Mouse (Mus musculus): ENCODE measurements around the gene Ttll10. TPM values are rescaled to one million over a fixed set of nuclear protein-coding genes. Genes with fewer than 3 reads are reported as not detected.
A peak's percentile ranks its signal among the peaks of the same experiment; 100 is the strongest.

The Ttll10 gene
- total and polyA plus RNA-seq, 3 experiments: 0.11 TPM; not detected in 2

GRCm38 (mm10) chr4:155991211-155991907, 67.9 kb downstream of the Ttll10 start:
- H3K4me1 ChIP-seq (ENCODE audit: control insufficient read depth in 1 of 2, insufficient read depth in 2 of 2, low read length in 2 of 2): peaks cover 7 to 39% of the 10 kb centered on the region in 2 experiments
- H3K27ac ChIP-seq (ENCODE audit: control insufficient read depth, low read depth, low read length): peak overlapping the region; percentile 86
- H3K36me3 ChIP-seq (ENCODE audit: control insufficient read depth in 1 of 2, insufficient read depth in 2 of 2, low read length in 2 of 2): peaks cover 2 to 38% of the 10 kb centered on the region in 2 experiments; a peak in 3 of 4 replicates

More at GRCm38 (mm10) chr4:155991211-155991907, 67.9 kb downstream of the Ttll10 start:
- peaks cover 48% of the 10 kb centered on the region for H3K79me2 ChIP-seq (ENCODE audit: control insufficient read depth, insufficient read depth, low read length, poor library complexity)
- no peaks in the 10 kb centered on the region for H3K27me3 ChIP-seq (ENCODE audit: control insufficient read depth in 1 of 2, insufficient read depth in 2 of 2, low read length in 2 of 2)
- DNase-seq (ENCODE audit: low read depth, low spot score): peak; percentile 73
- TF ChIP-seq MXI1 (IDR thresholded peaks at IDR 0.05; ENCODE audit: low read depth, low read length) (peak; percentile 50), CHD2 (IDR thresholded peaks at IDR 0.05; ENCODE audit: low read length) (no peak), NRF1 (IDR thresholded peaks at IDR 0.05; ENCODE audit: insufficient read depth, low read depth, low read length, poor library complexity, severe bottlenecking) (peak; percentile 72), ETS1 (IDR thresholded peaks at IDR 0.05; ENCODE audit: low read depth, low read length) (0 out of 2 replicates have a peak, but pooled peaks have one; percentile 18), POLR2AphosphoS5 (IDR thresholded peaks at IDR 0.05; ENCODE audit: borderline replicate concordance, low read depth, low read length) (no peak), MYB (IDR thresholded peaks at IDR 0.05; ENCODE audit: low read depth, low read length) (no peak), TCF12 (IDR thresholded peaks at IDR 0.05; ENCODE audit: low read depth, low read length) (no peak), HCFC1 (IDR thresholded peaks at IDR 0.05; ENCODE audit: low read depth, low read length) (peak; percentile 47), NELFE (IDR thresholded peaks at IDR 0.05; ENCODE audit: low read depth, low read length) (0 out of 2 replicates have a peak, but pooled peaks have one; percentile 25), EP300 (IDR thresholded peaks at IDR 0.05; ENCODE audit: low read depth in 1 of 2, low read length in 2 of 2) (0 out of 4 replicates have a peak, but pooled peaks of 1 of the 2 experiments have one; percentile 18)
- H3K4me3 ChIP-seq (ENCODE audit: control insufficient read depth in 1 of 2, insufficient read depth in 1 of 2, low read depth in 2 of 2, low read length in 2 of 2): peak overlapping the region; percentile 64 to 72
- no peaks in the 10 kb centered on the region for H3K9me3 ChIP-seq (replicated peaks; ENCODE audit: insufficient read depth, low read length)
- H3K9ac ChIP-seq (ENCODE audit: control insufficient read depth, low read depth, low read length, poor library complexity, severe bottlenecking): peak overlapping the region; percentile 92

Other genes starting within 250 kb of the Ttll10 start
- gene Ccnl2, start 246.9 kb downstream of the Ttll10 start, total RNA-seq (2012; rRNA removed): 38.2 and 46.1 TPM in 2 replicates
- 100 to 1,000 TPM in 1 of 2 experiments, 10 to 100 TPM in 1; 48.6 to 103 TPM for gene Ccnl2, start 246.9 kb downstream of the Ttll10 start, polyA plus RNA-seq (2012; ENCODE audit: insufficient read depth in 1 of 2, insufficient read length in 2 of 2, low read depth in 1 of 2, low replicate concordance in 2 of 2, missing spikeins in 1 of 2)
- 153 and 166 TPM in 2 replicates for gene Aurkaip1, start 228.1 kb downstream of the Ttll10 start, total RNA-seq (2012; rRNA removed)
- gene Aurkaip1, start 228.1 kb downstream of the Ttll10 start, polyA plus RNA-seq (2012; ENCODE audit: insufficient read depth in 1 of 2, insufficient read length in 2 of 2, low read depth in 1 of 2, low replicate concordance in 2 of 2, missing spikeins in 1 of 2): 100 to 1,000 TPM in 1 of 2 experiments, not detected in 1; 203 TPM
- gene Mxra8, start 219.7 kb downstream of the Ttll10 start, total RNA-seq (2012; rRNA removed): not detected in 2 replicates
- gene Mxra8, start 219.7 kb downstream of the Ttll10 start, polyA plus RNA-seq (2012; ENCODE audit: insufficient read depth in 1 of 2, insufficient read length in 2 of 2, low read depth in 1 of 2, low replicate concordance in 2 of 2, missing spikeins in 1 of 2): under 1 TPM in 1 of 2 experiments, not detected in 1; 0.46 TPM
- 43.4 and 56.8 TPM in 2 replicates for gene Dvl1, start 212.0 kb downstream of the Ttll10 start, total RNA-seq (2012; rRNA removed)
- gene Dvl1, start 212.0 kb downstream of the Ttll10 start, polyA plus RNA-seq (2012; ENCODE audit: insufficient read depth in 1 of 2, insufficient read length in 2 of 2, low read depth in 1 of 2, low replicate concordance in 2 of 2, missing spikeins in 1 of 2): 10 to 100 TPM in 1 of 2 experiments, not detected in 1; 60.3 TPM
- 0.52 and 0.62 TPM in 2 replicates for gene Tas1r3, start 196.1 kb downstream of the Ttll10 start, total RNA-seq (2012; rRNA removed)
- 10 to 100 TPM in 1 of 2 experiments, 1 to 10 TPM in 1; 1.1 to 54.9 TPM for gene Tas1r3, start 196.1 kb downstream of the Ttll10 start, polyA plus RNA-seq (2012; ENCODE audit: insufficient read depth in 1 of 2, insufficient read length in 2 of 2, low read depth in 1 of 2, low replicate concordance in 2 of 2, missing spikeins in 1 of 2)
- 10.9 and 14.0 TPM in 2 replicates for gene Cptp, start 190.0 kb downstream of the Ttll10 start, total RNA-seq (2012; rRNA removed)
- gene Cptp, start 190.0 kb downstream of the Ttll10 start, polyA plus RNA-seq (2012; ENCODE audit: insufficient read depth in 1 of 2, insufficient read length in 2 of 2, low read depth in 1 of 2, low replicate concordance in 2 of 2, missing spikeins in 1 of 2): 10 to 100 TPM in 1 of 2 experiments, not detected in 1; 22.6 TPM
- gene Ints11, start 189.9 kb downstream of the Ttll10 start, total RNA-seq (2012; rRNA removed): 78.9 and 82.5 TPM in 2 replicates
- 10 to 100 TPM in 1 of 2 experiments, not detected in 1; 96.8 TPM for gene Ints11, start 189.9 kb downstream of the Ttll10 start, polyA plus RNA-seq (2012; ENCODE audit: insufficient read depth in 1 of 2, insufficient read length in 2 of 2, low read depth in 1 of 2, low replicate concordance in 2 of 2, missing spikeins in 1 of 2)
- gene Pusl1, start 167.6 kb downstream of the Ttll10 start, total RNA-seq (2012; rRNA removed): 50.0 and 65.2 TPM in 2 replicates
- gene Pusl1, start 167.6 kb downstream of the Ttll10 start, polyA plus RNA-seq (2012; ENCODE audit: insufficient read depth in 1 of 2, insufficient read length in 2 of 2, low read depth in 1 of 2, low replicate concordance in 2 of 2, missing spikeins in 1 of 2): 10 to 100 TPM in 1 of 2 experiments, not detected in 1; 68.4 TPM
- 17.6 and 24.5 TPM in 2 replicates for gene Acap3, start 167.6 kb downstream of the Ttll10 start, total RNA-seq (2012; rRNA removed)
- gene Acap3, start 167.6 kb downstream of the Ttll10 start, polyA plus RNA-seq (2012; ENCODE audit: insufficient read depth in 1 of 2, insufficient read length in 2 of 2, low read depth in 1 of 2, low replicate concordance in 2 of 2, missing spikeins in 1 of 2): 10 to 100 TPM in 1 of 2 experiments, not detected in 1; 39.1 TPM
- gene Ube2j2, start 115.6 kb downstream of the Ttll10 start, total RNA-seq (2012; rRNA removed): 120 and 121 TPM in 2 replicates
- 100 to 1,000 TPM in 1 of 2 experiments, not detected in 1; 172 TPM for gene Ube2j2, start 115.6 kb downstream of the Ttll10 start, polyA plus RNA-seq (2012; ENCODE audit: insufficient read depth in 1 of 2, insufficient read length in 2 of 2, low read depth in 1 of 2, low replicate concordance in 2 of 2, missing spikeins in 1 of 2)
- 1.2 and 1.8 TPM in 2 replicates for gene C1qtnf12, start 97.1 kb downstream of the Ttll10 start, total RNA-seq (2012; rRNA removed)
- 1 to 10 TPM in 1 of 2 experiments, not detected in 1; 2.9 TPM for gene C1qtnf12, start 97.1 kb downstream of the Ttll10 start, polyA plus RNA-seq (2012; ENCODE audit: insufficient read depth in 1 of 2, insufficient read length in 2 of 2, low read depth in 1 of 2, low replicate concordance in 2 of 2, missing spikeins in 1 of 2)
- 6.6 and 9.1 TPM in 2 replicates for gene B3galt6, start 66.8 kb downstream of the Ttll10 start, total RNA-seq (2012; rRNA removed)
- gene B3galt6, start 66.8 kb downstream of the Ttll10 start, polyA plus RNA-seq (2012; ENCODE audit: insufficient read depth in 1 of 2, insufficient read length in 2 of 2, low read depth in 1 of 2, low replicate concordance in 2 of 2, missing spikeins in 1 of 2): 1 to 10 TPM in 1 of 2 experiments, not detected in 1; 3.8 TPM
- gene Sdf4, start 66.5 kb downstream of the Ttll10 start, total RNA-seq (2012; rRNA removed): 111 and 114 TPM in 2 replicates
- 100 to 1,000 TPM in 1 of 2 experiments, not detected in 1; 117 TPM for gene Sdf4, start 66.5 kb downstream of the Ttll10 start, polyA plus RNA-seq (2012; ENCODE audit: insufficient read depth in 1 of 2, insufficient read length in 2 of 2, low read depth in 1 of 2, low replicate concordance in 2 of 2, missing spikeins in 1 of 2)
- 1.6 and 1.7 TPM in 2 replicates for gene Tnfrsf4, start 45.6 kb downstream of the Ttll10 start, total RNA-seq (2012; rRNA removed)
- 1 to 10 TPM in 1 of 2 experiments, not detected in 1; 2.7 TPM for gene Tnfrsf4, start 45.6 kb downstream of the Ttll10 start, polyA plus RNA-seq (2012; ENCODE audit: insufficient read depth in 1 of 2, insufficient read length in 2 of 2, low read depth in 1 of 2, low replicate concordance in 2 of 2, missing spikeins in 1 of 2)
- 13.6 and 16.2 TPM in 2 replicates for gene Tnfrsf18, start 33.2 kb downstream of the Ttll10 start, total RNA-seq (2012; rRNA removed)
- gene Tnfrsf18, start 33.2 kb downstream of the Ttll10 start, polyA plus RNA-seq (2012; ENCODE audit: insufficient read depth in 1 of 2, insufficient read length in 2 of 2, low read depth in 1 of 2, low replicate concordance in 2 of 2, missing spikeins in 1 of 2): 1 to 10 TPM in 1 of 2 experiments, not detected in 1; 9.3 TPM
- gene 9430015G10Rik, start 50.6 kb upstream of the Ttll10 start, total RNA-seq (2012; rRNA removed): 27.5 and 28.7 TPM in 2 replicates
- gene 9430015G10Rik, start 50.6 kb upstream of the Ttll10 start, polyA plus RNA-seq (2012; ENCODE audit: insufficient read depth in 1 of 2, insufficient read length in 2 of 2, low read depth in 1 of 2, low replicate concordance in 2 of 2, missing spikeins in 1 of 2): 10 to 100 TPM in 1 of 2 experiments, not detected in 1; 52.9 TPM
- gene Rnf223, start 71.1 kb upstream of the Ttll10 start, total RNA-seq (2012; rRNA removed): 0.65 TPM in 2 replicates
- gene Rnf223, start 71.1 kb upstream of the Ttll10 start, polyA plus RNA-seq (2012; ENCODE audit: insufficient read depth in 1 of 2, insufficient read length in 2 of 2, low read depth in 1 of 2, low replicate concordance in 2 of 2, missing spikeins in 1 of 2): 1 to 10 TPM in 1 of 2 experiments, not detected in 1; 2.5 TPM
- gene Agrn, start 138.1 kb upstream of the Ttll10 start, total RNA-seq (2012; rRNA removed): 13.7 and 19.3 TPM in 2 replicates
- 10 to 100 TPM in 1 of 2 experiments, not detected in 1; 43.0 TPM for gene Agrn, start 138.1 kb upstream of the Ttll10 start, polyA plus RNA-seq (2012; ENCODE audit: insufficient read depth in 1 of 2, insufficient read length in 2 of 2, low read depth in 1 of 2, low replicate concordance in 2 of 2, missing spikeins in 1 of 2)
- 3.8 and 5.4 TPM in 2 replicates for gene Isg15, start 141.4 kb upstream of the Ttll10 start, total RNA-seq (2012; rRNA removed)
- gene Isg15, start 141.4 kb upstream of the Ttll10 start, polyA plus RNA-seq (2012; ENCODE audit: insufficient read depth in 1 of 2, insufficient read length in 2 of 2, low read depth in 1 of 2, low replicate concordance in 2 of 2, missing spikeins in 1 of 2): 1 to 10 TPM in 1 of 2 experiments, not detected in 1; 4.8 TPM
- 1.9 and 3.2 TPM in 2 replicates for gene AW011738, start 143.9 kb upstream of the Ttll10 start, total RNA-seq (2012; rRNA removed)
- 1 to 10 TPM in 1 of 2 experiments, not detected in 1; 3.8 TPM for gene AW011738, start 143.9 kb upstream of the Ttll10 start, polyA plus RNA-seq (2012; ENCODE audit: insufficient read depth in 1 of 2, insufficient read length in 2 of 2, low read depth in 1 of 2, low replicate concordance in 2 of 2, missing spikeins in 1 of 2)
- gene Perm1, start 156.5 kb upstream of the Ttll10 start, total RNA-seq (2012; rRNA removed): 0.10 and 0.19 TPM in 2 replicates
- gene Perm1, start 156.5 kb upstream of the Ttll10 start, polyA plus RNA-seq (2012; ENCODE audit: insufficient read depth in 1 of 2, insufficient read length in 2 of 2, low read depth in 1 of 2, low replicate concordance in 2 of 2, missing spikeins in 1 of 2): 1 to 10 TPM in 1 of 2 experiments, not detected in 1; 1.8 TPM
- gene Plekhn1, start 175.4 kb upstream of the Ttll10 start, total RNA-seq (2012; rRNA removed): 9.4 and 11.8 TPM in 2 replicates
- gene Plekhn1, start 175.4 kb upstream of the Ttll10 start, polyA plus RNA-seq (2012; ENCODE audit: insufficient read depth in 1 of 2, insufficient read length in 2 of 2, low read depth in 1 of 2, low replicate concordance in 2 of 2, missing spikeins in 1 of 2): 10 to 100 TPM in 1 of 2 experiments, not detected in 1; 20.0 TPM
- 164 and 172 TPM in 2 replicates for gene Noc2l, start 176.6 kb upstream of the Ttll10 start, total RNA-seq (2012; rRNA removed)
- 100 to 1,000 TPM; 122 to 234 TPM for gene Noc2l, start 176.6 kb upstream of the Ttll10 start, polyA plus RNA-seq (2012; ENCODE audit: insufficient read depth in 1 of 2, insufficient read length in 2 of 2, low read depth in 1 of 2, low replicate concordance in 2 of 2, missing spikeins in 1 of 2)
- 1.7 and 2.0 TPM in 2 replicates for gene Samd11, start 196.2 kb upstream of the Ttll10 start, total RNA-seq (2012; rRNA removed)
- gene Samd11, start 196.2 kb upstream of the Ttll10 start, polyA plus RNA-seq (2012; ENCODE audit: insufficient read depth in 1 of 2, insufficient read length in 2 of 2, low read depth in 1 of 2, low replicate concordance in 2 of 2, missing spikeins in 1 of 2): 1 to 10 TPM in 1 of 2 experiments, not detected in 1; 4.1 TPM